Mouse (Mus musculus): ENCODE data around the gene Efcab14. TPM values are rescaled to one million over a fixed set of nuclear protein-coding genes. Genes with fewer than 3 reads are reported as not detected.

Gene Efcab14
- total and polyA plus RNA-seq, 3 experiments, result 12.9 to 23.0 (median 13.5) TPM

DNA sequence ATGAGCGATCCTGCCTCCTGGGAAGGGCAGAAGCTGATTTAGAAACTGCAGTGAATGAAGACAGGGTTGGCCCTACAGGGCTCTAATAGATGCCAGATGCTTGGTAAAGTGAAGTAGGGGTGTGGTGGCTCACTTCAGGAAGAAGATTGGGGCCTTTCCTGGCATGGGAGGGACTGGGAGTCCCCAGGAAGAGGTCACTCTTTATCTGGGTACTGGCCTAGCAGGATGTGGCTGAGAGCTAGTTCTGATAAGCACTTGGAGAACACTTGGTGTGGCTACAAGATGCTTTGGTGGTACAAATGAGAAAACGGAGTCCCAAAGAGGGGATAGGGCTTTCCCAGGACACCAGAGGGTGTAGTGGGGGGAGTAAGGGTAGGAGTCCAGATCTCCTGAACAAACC, 86.6 kb downstream of the Efcab14 start:
- no peak for DNase-seq (ENCODE audit: extremely low read depth)
- no peak overlapping the region for H3K9ac ChIP-seq (ENCODE audit: insufficient read depth, low read depth)

DNA sequence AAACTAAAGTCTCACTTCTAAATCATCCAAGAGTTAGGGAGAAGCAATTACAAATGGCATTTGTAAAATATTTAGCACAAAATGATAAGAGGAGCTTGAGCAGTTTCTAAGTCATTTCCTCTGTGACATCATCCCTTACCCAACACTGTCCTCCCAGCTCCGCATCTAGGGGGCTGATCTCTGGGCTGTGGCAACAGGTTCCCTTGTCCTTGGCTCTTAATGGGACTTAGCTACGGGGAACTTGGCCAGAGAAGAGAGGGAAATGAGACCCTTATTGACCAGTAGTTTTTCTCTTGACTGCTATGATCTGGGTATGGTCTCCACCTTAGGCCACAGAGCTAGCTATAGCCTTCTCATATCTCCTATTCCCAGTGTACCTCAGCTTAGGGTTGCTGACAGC, 87.7 kb downstream of the Efcab14 start:
- Histone ChIP-seq H3K4me3 (replicated peaks in 1 of 3; ENCODE audit: low read depth in 2 of 3, low read length in 2 of 3, poor library complexity in 1 of 3) (no peak overlapping the region), H3K79me2 (replicated peaks; ENCODE audit: control insufficient read depth, extremely low read depth, insufficient read depth, poor library complexity, severe bottlenecking) (peaks cover 7% of the 10 kb centered on the region; the same call in 1 of the 2 replicates), H3K4me2 (ENCODE audit: insufficient read depth, low read depth, poor library complexity, severe bottlenecking) (no peak overlapping the region), H3K9ac (ENCODE audit: insufficient read depth, low read depth) (no peak overlapping the region), H3K4me1 (ENCODE audit: control insufficient read depth in 1 of 2, insufficient read depth in 2 of 2) (peaks cover 21 to 73% of the 10 kb centered on the region in 2 experiments), H3K27ac (ENCODE audit: insufficient read depth, low read depth) (no peak overlapping the region), H3K27me3 (replicated peaks) (no peaks in the 10 kb centered on the region), H3K36me3 (replicated peaks in 1 of 2; ENCODE audit: control insufficient read depth in 1 of 2, insufficient read depth in 1 of 2, low read length in 1 of 2) (peaks cover 2 to 28% of the 10 kb centered on the region in 2 experiments), H3K9me3 (replicated peaks; ENCODE audit: low read length) (no peaks in the 10 kb centered on the region)
- in situ Hi-C loops (cut with MboI; ENCODE audit: low pct_ligation_motif_present, low pct_unique_long_range_greater_than_20kb, low sequenced_read_pairs), result loop anchor here (10.0 kb wide), 1 partner anchor 80 kb away; no protein-coding TSS in a partner anchor
- DNase-seq (ENCODE audit: extremely low read depth), result no peak
- dilution Hi-C loops (cut with MboI; ENCODE audit: extremely low pct_ligation_motif_present, extremely low pct_unique_long_range_greater_than_20kb, low sequenced_read_pairs), result no loop called here
- no peak for TF ChIP-seq TCF12 (IDR thresholded peaks at IDR 0.05; ENCODE audit: low read depth, low read length)
- TF ChIP-seq NRF1 (IDR thresholded peaks at IDR 0.05; ENCODE audit: low read depth, low read length), result no peak
- TF ChIP-seq MAX (IDR thresholded peaks at IDR 0.05; ENCODE audit: low read length), result no peak
- no peak for TF ChIP-seq ZKSCAN1 (IDR thresholded peaks at IDR 0.05; ENCODE audit: borderline replicate concordance, low read depth, low read length)

More for the DNA sequence above, 86.6 kb downstream of the Efcab14 start:
- TF ChIP-seq SMC3 (IDR thresholded peaks at IDR 0.05; ENCODE audit: low read depth, low read length), result no peak
- no peak for TF ChIP-seq PAX5 (IDR thresholded peaks at IDR 0.05; ENCODE audit: low read length)
- TF ChIP-seq KAT2A (IDR thresholded peaks at IDR 0.05; ENCODE audit: insufficient replicate concordance, low read length), result no peak
- no peak for TF ChIP-seq UBTF (IDR thresholded peaks at IDR 0.05; ENCODE audit: low read depth, low read length)
- TF ChIP-seq ZKSCAN1 (IDR thresholded peaks at IDR 0.05; ENCODE audit: borderline replicate concordance, low read depth, low read length), result no peak
- TF ChIP-seq JUND (conservative IDR thresholded peaks at IDR 0.05; ENCODE audit: low read depth, low read length), result no peak
- no peak for TF ChIP-seq NELFE (IDR thresholded peaks at IDR 0.05; ENCODE audit: low read depth, low read length)
- TF ChIP-seq JUN (IDR thresholded peaks at IDR 0.05; ENCODE audit: insufficient read depth, low read depth, low read length), result no peak
- no peak for TF ChIP-seq MEF2A (IDR thresholded peaks at IDR 0.05; ENCODE audit: borderline replicate concordance, low read depth, low read length)
- no peak for TF ChIP-seq ETS1 (conservative IDR thresholded peaks at IDR 0.05; ENCODE audit: low read depth, low read length)
- no peak for TF ChIP-seq USF2 (conservative IDR thresholded peaks at IDR 0.05; ENCODE audit: low read depth, low read length)
- TF ChIP-seq USF1 (IDR thresholded peaks at IDR 0.05; ENCODE audit: low read depth, low read length), result no peak
- no peak for TF ChIP-seq POLR2A (IDR thresholded peaks at IDR 0.05; ENCODE audit: low read depth, low read length)
- TF ChIP-seq MAZ (IDR thresholded peaks at IDR 0.05; ENCODE audit: low read depth, low read length), result no peak
- TF ChIP-seq TCF12 (IDR thresholded peaks at IDR 0.05; ENCODE audit: low read depth, low read length), result no peak
- no peak for TF ChIP-seq E2F4 (IDR thresholded peaks at IDR 0.05; ENCODE audit: insufficient replicate concordance, low read depth, low read length)
- TF ChIP-seq MAFK (IDR thresholded peaks at IDR 0.05; ENCODE audit: insufficient replicate concordance, low read length), result no peak
- no peak for TF ChIP-seq ZMIZ1 (IDR thresholded peaks at IDR 0.05; ENCODE audit: low read depth, low read length)
- TF ChIP-seq TBP (conservative IDR thresholded peaks at IDR 0.05; ENCODE audit: low read depth, low read length), result no peak
- in situ Hi-C loops (cut with MboI; ENCODE audit: low pct_ligation_motif_present, low pct_unique_long_range_greater_than_20kb, low sequenced_read_pairs) (loop anchor here (10.0 kb wide), 1 partner anchor 79 kb away; no protein-coding TSS in a partner anchor), dilution Hi-C loops (cut with MboI; ENCODE audit: extremely low pct_ligation_motif_present, extremely low pct_unique_long_range_greater_than_20kb, low sequenced_read_pairs) (no loop called here)
- Histone ChIP-seq H3K4me2 (ENCODE audit: insufficient read depth, low read depth, poor library complexity, severe bottlenecking) (no peak overlapping the region), H3K9me3 (replicated peaks; ENCODE audit: low read length) (no peaks in the 10 kb centered on the region), H3K4me1 (ENCODE audit: control insufficient read depth in 1 of 2, insufficient read depth in 2 of 2) (peaks cover 23 to 70% of the 10 kb centered on the region in 2 experiments), H3K27ac (ENCODE audit: insufficient read depth, low read depth) (no peak overlapping the region), H3K36me3 (replicated peaks in 1 of 2; ENCODE audit: control insufficient read depth in 1 of 2, insufficient read depth in 1 of 2, low read length in 1 of 2) (peaks cover 3 to 26% of the 10 kb centered on the region in 2 experiments), H3K27me3 (replicated peaks) (no peaks in the 10 kb centered on the region), H3K4me3 (replicated peaks in 1 of 3; ENCODE audit: low read depth in 2 of 3, low read length in 2 of 3, poor library complexity in 1 of 3) (no peak overlapping the region), H3K79me2 (replicated peaks; ENCODE audit: control insufficient read depth, extremely low read depth, insufficient read depth, poor library complexity, severe bottlenecking) (peaks cover 7% of the 10 kb centered on the region; the same call in 1 of the 2 replicates)

Other genes starting within 250 kb of the Efcab14 start
- not detected in 2 replicates for gene Cyp4a14, start 241.6 kb upstream of the Efcab14 start, total RNA-seq (2012; rRNA removed)
- not detected in 2 replicates for gene Cyp4a14, start 241.6 kb upstream of the Efcab14 start, total RNA-seq (2014; rRNA removed)
- gene Cyp4a14, start 241.6 kb upstream of the Efcab14 start, polyA plus RNA-seq (2012; ENCODE audit: insufficient read length, low read depth), result not detected in 2 replicates
- not detected in 2 replicates for gene Cyp4a10, start 219.5 kb upstream of the Efcab14 start, total RNA-seq (2012; rRNA removed)
- not detected in 2 replicates for gene Cyp4a10, start 219.5 kb upstream of the Efcab14 start, total RNA-seq (2014; rRNA removed)
- not detected in 2 replicates for gene Cyp4a10, start 219.5 kb upstream of the Efcab14 start, polyA plus RNA-seq (2012; ENCODE audit: insufficient read length, low read depth)
- gene Cyp4a31, start 174.1 kb upstream of the Efcab14 start, total RNA-seq (2012; rRNA removed), result not detected in 2 replicates
- not detected in 2 replicates for gene Cyp4a31, start 174.1 kb upstream of the Efcab14 start, total RNA-seq (2014; rRNA removed)
- not detected in 2 replicates for gene Cyp4a31, start 174.1 kb upstream of the Efcab14 start, polyA plus RNA-seq (2012; ENCODE audit: insufficient read length, low read depth)
- not detected in 2 replicates for gene Cyp4a32, start 136.8 kb upstream of the Efcab14 start, total RNA-seq (2012; rRNA removed)
- gene Cyp4a32, start 136.8 kb upstream of the Efcab14 start, total RNA-seq (2014; rRNA removed), result not detected in 2 replicates
- not detected in 2 replicates for gene Cyp4a32, start 136.8 kb upstream of the Efcab14 start, polyA plus RNA-seq (2012; ENCODE audit: insufficient read length, low read depth)
- not detected in 2 replicates for gene Cyp4b1, start 90.0 kb upstream of the Efcab14 start, total RNA-seq (2012; rRNA removed)
- gene Cyp4b1, start 90.0 kb upstream of the Efcab14 start, total RNA-seq (2014; rRNA removed), result not detected in 2 replicates
- not detected in 2 replicates for gene Cyp4b1, start 90.0 kb upstream of the Efcab14 start, polyA plus RNA-seq (2012; ENCODE audit: insufficient read length, low read depth)
- 0.17 TPM in 1 of 2 replicates, not detected in the other for gene Tex38, start 43.3 kb downstream of the Efcab14 start, total RNA-seq (2012; rRNA removed)
- gene Tex38, start 43.3 kb downstream of the Efcab14 start, total RNA-seq (2014; rRNA removed), result not detected in 2 replicates
- gene Tex38, start 43.3 kb downstream of the Efcab14 start, polyA plus RNA-seq (2012; ENCODE audit: insufficient read length, low read depth), result 0.30 and 0.52 TPM in 2 replicates
- gene Atpaf1, start 47.1 kb downstream of the Efcab14 start, total RNA-seq (2012; rRNA removed), result 17.0 and 24.3 TPM in 2 replicates
- gene Atpaf1, start 47.1 kb downstream of the Efcab14 start, total RNA-seq (2014; rRNA removed), result 36.3 and 37.5 TPM in 2 replicates
- 22.1 and 27.7 TPM in 2 replicates for gene Atpaf1, start 47.1 kb downstream of the Efcab14 start, polyA plus RNA-seq (2012; ENCODE audit: insufficient read length, low read depth)
- 9.2 and 9.3 TPM in 2 replicates for gene Mob3c, start 90.3 kb downstream of the Efcab14 start, total RNA-seq (2012; rRNA removed)
- gene Mob3c, start 90.3 kb downstream of the Efcab14 start, total RNA-seq (2014; rRNA removed), result 7.4 and 7.8 TPM in 2 replicates
- gene Mob3c, start 90.3 kb downstream of the Efcab14 start, polyA plus RNA-seq (2012; ENCODE audit: insufficient read length, low read depth), result 5.9 and 9.2 TPM in 2 replicates
- 34.7 and 39.0 TPM in 2 replicates for gene Mknk1, start 101.5 kb downstream of the Efcab14 start, total RNA-seq (2012; rRNA removed)
- 15.7 and 17.8 TPM in 2 replicates for gene Mknk1, start 101.5 kb downstream of the Efcab14 start, total RNA-seq (2014; rRNA removed)
- 31.5 and 38.5 TPM in 2 replicates for gene Mknk1, start 101.5 kb downstream of the Efcab14 start, polyA plus RNA-seq (2012; ENCODE audit: insufficient read length, low read depth)
- gene Kncn, start 146.7 kb downstream of the Efcab14 start, total RNA-seq (2012; rRNA removed), result not detected in 2 replicates
- not detected in 2 replicates for gene Kncn, start 146.7 kb downstream of the Efcab14 start, total RNA-seq (2014; rRNA removed)
- gene Kncn, start 146.7 kb downstream of the Efcab14 start, polyA plus RNA-seq (2012; ENCODE audit: insufficient read length, low read depth), result not detected in 2 replicates
- gene 6430628N08Rik, start 152.9 kb downstream of the Efcab14 start, total RNA-seq (2012; rRNA removed), result not detected in 2 replicates
- gene 6430628N08Rik, start 152.9 kb downstream of the Efcab14 start, total RNA-seq (2014; rRNA removed), result not detected in 2 replicates
- not detected in 2 replicates for gene 6430628N08Rik, start 152.9 kb downstream of the Efcab14 start, polyA plus RNA-seq (2012; ENCODE audit: insufficient read length, low read depth)
- not detected in 2 replicates for gene Dmbx1, start 202.2 kb downstream of the Efcab14 start, total RNA-seq (2012; rRNA removed)
- gene Dmbx1, start 202.2 kb downstream of the Efcab14 start, total RNA-seq (2014; rRNA removed), result not detected in 2 replicates
- not detected in 2 replicates for gene Dmbx1, start 202.2 kb downstream of the Efcab14 start, polyA plus RNA-seq (2012; ENCODE audit: insufficient read length, low read depth)

Measured in CH12.LX (cell line).